Comparison of ENCODE assay signal across 8 mouse cellular contexts in the genomic region with DNA sequence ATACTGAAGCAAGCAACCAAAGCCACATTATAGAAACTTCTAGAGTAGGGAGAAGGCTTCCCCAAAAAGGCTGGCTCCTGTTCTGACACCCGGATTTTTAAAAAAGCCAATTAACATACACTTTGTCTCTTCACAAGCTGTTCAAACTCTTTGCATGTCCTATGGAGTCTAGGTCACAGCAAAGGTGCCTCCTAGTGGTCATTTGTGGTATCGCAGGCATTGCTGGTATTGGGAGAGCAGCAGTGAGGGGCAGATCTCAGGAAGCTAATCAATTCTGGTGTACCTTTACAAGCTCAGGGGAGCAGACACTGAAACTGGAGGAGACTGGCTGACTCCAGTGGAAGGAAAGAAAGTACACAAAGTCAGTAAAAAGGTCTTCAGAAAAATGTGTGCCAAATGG. TPM values are rescaled to one million over a fixed set of nuclear protein-coding genes. Genes with fewer than 3 reads are reported as not detected.
A peak's percentile ranks its signal among the peaks of the same experiment; 100 is the strongest.
DNase-seq lines count a peak whose midpoint lies in the region; ATAC-seq lines count a peak whose summit lies in the region.

No protein-coding gene starts in this region.

- 6% methylated on average over 2 of the region's 2 CpGs for WGBS in intestine, embryonic 15.5 days
- WGBS in midbrain, embryonic 11.5 days, result 5% methylated on average over 2 of the region's 2 CpGs

- peak; percentile 78 for ATAC-seq in common myeloid progenitor, adult 5-6 weeks (replicated peaks; ENCODE audit: low read depth, poor library complexity, severe bottlenecking)
- peak; percentile 75 for ATAC-seq in intestine, embryonic 15.5 days
- peak; percentile 70 for ATAC-seq in midbrain, embryonic 11.5 days (ENCODE audit: low FRiP score)

- peaks cover 40% of the 10 kb centered on the region for H3K36me3 ChIP-seq in intestine, embryonic 15.5 days
- peaks cover 6% of the 10 kb centered on the region; the same call in 1 of the 2 replicates for H3K36me3 ChIP-seq in midbrain, embryonic 11.5 days (ENCODE audit: control insufficient read depth, insufficient read depth, low read length)

- H3K9me3 ChIP-seq in intestine, embryonic 15.5 days, result no peaks in the 10 kb centered on the region
- no peaks in the 10 kb centered on the region for H3K9me3 ChIP-seq in midbrain, embryonic 11.5 days (ENCODE audit: control insufficient read depth, low read length)

- H3K9ac ChIP-seq in intestine, embryonic 15.5 days, result no peak overlapping the region
- no peak overlapping the region for H3K9ac ChIP-seq in midbrain, embryonic 11.5 days (ENCODE audit: low read length)

- H3K4me2 ChIP-seq in intestine, embryonic 15.5 days (replicated peaks), result no peak overlapping the region
- H3K4me2 ChIP-seq in midbrain, embryonic 11.5 days, result no peak overlapping the region

- H3K27me3 ChIP-seq in intestine, embryonic 15.5 days (replicated peaks), result no peaks in the 10 kb centered on the region
- H3K27me3 ChIP-seq in midbrain, embryonic 11.5 days (ENCODE audit: control insufficient read depth, insufficient read depth, low read length), result no peaks in the 10 kb centered on the region

- no peak overlapping the region for H3K4me3 ChIP-seq in intestine, embryonic 15.5 days (replicated peaks)
- no peak overlapping the region for H3K4me3 ChIP-seq in midbrain, embryonic 11.5 days (ENCODE audit: low read depth, low read length)

- DNase-seq in adrenal gland, adult 18-20 months (ENCODE audit: low spot score in 2 of 2), result peak; percentile 91 to 93
- peak; percentile 91 for DNase-seq in gastrocnemius, postnatal 10 days
- DNase-seq in left cerebral cortex, adult 9 months (ENCODE audit: low spot score in 2 of 2), result peak; percentile 49 to 92
- DNase-seq in midbrain, embryonic 11.5 days (ENCODE audit: low spot score, missing footprints), result peak; percentile 99
- peak; percentile 97 for DNase-seq in right cerebral cortex, postnatal 4 days
- DNase-seq in urinary bladder, postnatal 4 days (ENCODE audit: low spot score in 2 of 2), result peak; percentile 63 to 90

- H3K4me1 ChIP-seq in intestine, embryonic 15.5 days (replicated peaks), result no peaks in the 10 kb centered on the region
- no peaks in the 10 kb centered on the region for H3K4me1 ChIP-seq in midbrain, embryonic 11.5 days (ENCODE audit: control insufficient read depth, insufficient read depth, low read length)

- no peak overlapping the region for H3K27ac ChIP-seq in intestine, embryonic 15.5 days
- no peak overlapping the region for H3K27ac ChIP-seq in midbrain, embryonic 11.5 days (ENCODE audit: low read depth, low read length)

RNA-seq across cellular contexts. Expression of gene Gm27027, which starts 6.2 kb away (rescaled TPM):
- not detected for total RNA-seq in adrenal gland, adult 18-20 months (2021)
- total RNA-seq in common myeloid progenitor, adult 5-6 weeks (2017), result not detected in 2 replicates
- under 1 TPM in 1 of 2 experiments, not detected in 1; 0.54 TPM for total RNA-seq in gastrocnemius, postnatal 10 days (2021)
- polyA plus RNA-seq in intestine, embryonic 15.5 days (2015; fragmentation: Nextera tagmentation; extraction: Ambion mirVana), result not detected in 2 replicates
- not detected in 2 replicates for polyA plus RNA-seq in midbrain, embryonic 11.5 days (2014; fragmentation: Nextera tagmentation; extraction: Ambion mirVana)

RNA-seq across cellular contexts. Expression of gene Alkbh3, which starts 8.3 kb away (rescaled TPM):
- total RNA-seq in adrenal gland, adult 18-20 months (2021), result 10 to 100 TPM; 43.4 to 58.2 TPM
- total RNA-seq in common myeloid progenitor, adult 5-6 weeks (2017), result 25.7 and 32.3 TPM in 2 replicates
- total RNA-seq in gastrocnemius, postnatal 10 days (2021), result 10 to 100 TPM; 61.1 to 65.6 TPM
- polyA plus RNA-seq in intestine, embryonic 15.5 days (2015; fragmentation: Nextera tagmentation; extraction: Ambion mirVana), result 63.6 and 72.2 TPM in 2 replicates
- polyA plus RNA-seq in midbrain, embryonic 11.5 days (2014; fragmentation: Nextera tagmentation; extraction: Ambion mirVana), result 50.8 and 51.3 TPM in 2 replicates

RNA-seq across cellular contexts. Expression of gene Gm13889, which starts 45.3 kb away (rescaled TPM):
- 10 to 100 TPM; 68.0 to 79.5 TPM for total RNA-seq in adrenal gland, adult 18-20 months (2021)
- 0.55 TPM in 1 of 2 replicates, not detected in the other for total RNA-seq in common myeloid progenitor, adult 5-6 weeks (2017)
- total RNA-seq in gastrocnemius, postnatal 10 days (2021), result 10 to 100 TPM; 14.4 to 19.7 TPM
- 14.4 and 16.4 TPM in 2 replicates for polyA plus RNA-seq in intestine, embryonic 15.5 days (2015; fragmentation: Nextera tagmentation; extraction: Ambion mirVana)
- polyA plus RNA-seq in midbrain, embryonic 11.5 days (2014; fragmentation: Nextera tagmentation; extraction: Ambion mirVana), result 1.7 and 1.9 TPM in 2 replicates
